Mouse (Mus musculus) limb, embryonic 14.5 days (tissue): ENCODE data around the gene Mapk12. TPM values are rescaled to one million over a fixed set of nuclear protein-coding genes. Genes with fewer than 3 reads are reported as not detected.

ENCODE experiments used
- ATAC-seq: fragments of 200-750 bp; cut with Nextera tagmentation; 2 replicates; pipeline ENCODE4 v1.8.0; 2017; ENCODE audit warnings: low read depth, moderate number of reproducible peaks, moderate TSS enrichment; ENCODE audit not compliant: low FRiP score
- DNase-seq: peaks from one replicate; pipeline ENCODE4 v3.0.0-alpha.2; 2015; ENCODE audit warnings: low spot score
- H3K27ac ChIP-seq: fragments of 300-500 bp; sonication (generic); replicated peaks from 2 replicates; pipeline ENCODE4 v1.5.1; 2014; ENCODE audit warnings: low read depth, mild to moderate bottlenecking, low read length, moderate library complexity, mixed read lengths
- H3K27me3 ChIP-seq: fragments of 300-500 bp; sonication (generic); 2 replicates; pipeline ENCODE4 v1.6.1; 2014; ENCODE audit warnings: low read length, mixed read lengths; ENCODE audit not compliant: control insufficient read depth, insufficient read depth
- H3K36me3 ChIP-seq: fragments of 300-500 bp; sonication (generic); 2 replicates; pipeline ENCODE4 v1.6.1; 2014; ENCODE audit warnings: mild to moderate bottlenecking, low read length, moderate library complexity, mixed read lengths; ENCODE audit not compliant: control insufficient read depth, insufficient read depth
- H3K4me1 ChIP-seq: fragments of 300-500 bp; sonication (generic); 2 replicates; pipeline ENCODE4 v1.6.1; 2014; ENCODE audit warnings: antibody characterized with exemption, low read length, mixed read lengths; ENCODE audit not compliant: control insufficient read depth, insufficient read depth
- H3K4me2 ChIP-seq: fragments of 300-500 bp; sonication (generic); replicated peaks from 2 replicates; pipeline ENCODE4 v1.6.1; 2014; ENCODE audit warnings: low read depth, mild to moderate bottlenecking, low read length, moderate library complexity; ENCODE audit not compliant: severe bottlenecking
- H3K4me3 ChIP-seq: fragments of 300-500 bp; sonication (generic); replicated peaks from 2 replicates; pipeline ENCODE4 v1.5.1; 2014; ENCODE audit warnings: low read length
- H3K9ac ChIP-seq: fragments of 300-500 bp; sonication (generic); 2 replicates; pipeline ENCODE4 v1.6.1; 2014; ENCODE audit warnings: mild to moderate bottlenecking, low read depth, low read length, moderate library complexity; ENCODE audit not compliant: severe bottlenecking
- H3K9me3 ChIP-seq: fragments of 300-500 bp; sonication (generic); 2 replicates; pipeline ENCODE4 v1.6.1; 2016; ENCODE audit warnings: low read length; ENCODE audit not compliant: control insufficient read depth
- POLR2A ChIP-seq: fragments of 200-500 bp; IDR thresholded peaks from 2 replicates; pipeline ENCODE4 v1.8.0; 2012; ENCODE audit warnings: inconsistent platforms, mild to moderate bottlenecking, moderate library complexity, borderline replicate concordance; ENCODE audit not compliant: insufficient read depth, insufficient read length; ENCODE audit errors: extremely low read depth
- WGBS: fragments of 180-500 bp; shearing (Covaris S2); extraction: QIAGEN DNeasy Blood & Tissue Kit; methylation state at CpG from one replicate; pipeline ENCODE4 v1.1.7; 2014; 5-methylcytosine and 5-hydroxymethylcytosine counted together
- polyA plus RNA-seq, 2 experiments: library from polyadenylated mRNA; depleted of rRNA in 1 of 2; stranded (reverse) in 1 of 2; unstranded in 1 of 2; fragments of >200 nt; fragmentation: Nextera tagmentation in 1 of 2; extraction: Ambion mirVana in 1 of 2; gene quantifications; 2 replicates each; pipeline versions ENCODE4 v1.2.1 to v1.2.3; 2012 to 2014

Gene Mapk12
- polyA plus RNA-seq, 2 experiments: 8.3 to 14.9 TPM

DNA sequence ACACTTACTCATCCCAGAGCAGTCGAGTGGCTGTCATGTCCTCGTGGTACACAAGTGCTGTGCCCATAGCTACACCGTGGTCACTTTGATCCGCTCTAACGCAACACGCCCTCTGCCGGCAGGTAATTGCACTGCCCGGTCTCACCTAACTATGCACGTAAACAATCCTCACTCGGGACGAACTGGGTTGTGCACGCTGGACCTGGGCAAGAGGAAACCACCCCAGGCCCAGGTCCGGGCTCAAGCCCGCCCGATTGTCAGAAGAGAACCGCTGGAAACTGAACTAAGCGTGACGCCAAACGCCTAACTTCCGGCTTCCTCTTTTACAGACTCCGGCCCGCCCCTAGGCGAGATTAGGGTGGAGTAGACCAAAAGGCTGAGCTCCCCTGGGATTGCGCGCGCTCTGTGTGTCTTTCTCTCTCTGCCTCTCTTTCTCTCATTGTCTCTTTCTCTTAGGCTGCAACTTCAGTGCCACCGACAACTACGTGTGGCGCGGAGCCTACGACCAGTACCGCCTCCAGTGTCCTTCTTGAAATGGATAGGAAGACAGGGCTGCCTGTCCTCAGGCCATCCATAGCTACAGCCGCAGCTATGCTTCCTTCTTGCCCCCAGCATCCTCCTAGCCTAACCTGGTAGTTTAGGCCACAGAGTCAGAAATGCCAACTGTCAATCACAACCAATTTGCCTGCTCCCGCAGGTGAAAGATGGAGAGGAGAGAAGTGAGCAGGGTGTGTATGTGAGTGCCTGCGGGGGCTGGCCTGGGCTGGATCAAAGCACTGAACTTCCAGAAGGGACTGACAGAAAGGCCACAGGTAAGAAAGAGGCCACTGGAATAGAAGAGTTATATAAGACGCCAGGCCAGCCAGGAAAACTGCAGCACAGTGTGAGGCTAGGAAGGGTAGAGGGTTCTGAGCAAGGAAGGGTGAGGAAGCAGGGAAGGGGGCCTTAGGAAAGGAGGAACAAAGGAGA lies 11.8 kb downstream of the Mapk12 start, which contains the start of gene Hdac10:
Gene Hdac10, minus strand, starts transcription at position 319 of the 969 bp plus-strand sequence.
- H3K4me3 ChIP-seq: peak within 1 kb of the TSS; percentile 57
- H3K4me2 ChIP-seq: peak within 1 kb of the TSS; percentile 91
- no peaks in the 10 kb centered on the region for H3K9me3 ChIP-seq
- H3K27me3 ChIP-seq: no peaks in the 10 kb centered on the region
- H3K4me1 ChIP-seq: peaks cover 14% of the 10 kb centered on the region
- WGBS: 3% methylated on average over 36 of the region's 36 CpGs
- ATAC-seq: peak; percentile 88
- TF ChIP-seq POLR2A: peak; percentile 70; the same call in 1 of the 2 replicates
- H3K9ac ChIP-seq: peak within 1 kb of the TSS; percentile 65
- H3K36me3 ChIP-seq: no peaks in the 10 kb centered on the region; the same call in 1 of the 2 replicates
- peak within 1 kb of the TSS; percentile 53; the same call in 1 of the 2 replicates for H3K27ac ChIP-seq
- peak; percentile 82 for DNase-seq

GRCm38 (mm10) chr15:89127364-89127940 lies 13.1 kb downstream of the Mapk12 start:
- WGBS: 85% methylated on average over 8 of the region's 8 CpGs
- no peaks in the 10 kb centered on the region for H3K27me3 ChIP-seq
- ATAC-seq (no peak), DNase-seq (no peak)
- H3K9ac ChIP-seq: peak overlapping the region; percentile 65; the same call in 1 of the 2 replicates
- no peaks in the 10 kb centered on the region; the same call in 1 of the 2 replicates for H3K36me3 ChIP-seq
- no peaks in the 10 kb centered on the region for H3K9me3 ChIP-seq
- H3K27ac ChIP-seq: no peak overlapping the region
- H3K4me2 ChIP-seq: peak overlapping the region; percentile 91
- no peak for TF ChIP-seq POLR2A
- peak overlapping the region; percentile 57 for H3K4me3 ChIP-seq
- H3K4me1 ChIP-seq: peaks cover 16% of the 10 kb centered on the region

GRCm38 (mm10) chr15:89126622-89127021 lies 13.9 kb downstream of the Mapk12 start:
- DNase-seq (no peak), ATAC-seq (no peak)
- Histone ChIP-seq H3K27me3 (no peaks in the 10 kb centered on the region), H3K4me1 (peaks cover 24% of the 10 kb centered on the region), H3K9me3 (no peaks in the 10 kb centered on the region), H3K4me3 (no peak overlapping the region), H3K27ac (no peak overlapping the region), H3K9ac (no peak overlapping the region), H3K36me3 (no peaks in the 10 kb centered on the region; the same call in 1 of the 2 replicates), H3K4me2 (no peak overlapping the region)
- WGBS: 92% methylated on average over 8 of the region's 8 CpGs
- TF ChIP-seq POLR2A: no peak

GRCm38 (mm10) chr15:89125351-89125750 lies 15.2 kb downstream of the Mapk12 start:
- no peak overlapping the region for H3K9ac ChIP-seq
- no peak for TF ChIP-seq POLR2A
- H3K9me3 ChIP-seq: no peaks in the 10 kb centered on the region
- no peak for DNase-seq
- H3K4me1 ChIP-seq: peaks cover 32% of the 10 kb centered on the region
- H3K27me3 ChIP-seq: no peaks in the 10 kb centered on the region
- WGBS: 90% methylated on average over 9 of the region's 9 CpGs
- H3K4me3 ChIP-seq: no peak overlapping the region
- ATAC-seq: no peak
- no peak overlapping the region for H3K27ac ChIP-seq
- H3K4me2 ChIP-seq: no peak overlapping the region
- H3K36me3 ChIP-seq: peaks cover 4% of the 10 kb centered on the region; the same call in 1 of the 2 replicates

GRCm38 (mm10) chr15:89124312-89124711 lies 16.2 kb downstream of the Mapk12 start:
- H3K9ac ChIP-seq: no peak overlapping the region
- H3K4me2 ChIP-seq: no peak overlapping the region
- H3K4me1 ChIP-seq: peaks cover 34% of the 10 kb centered on the region

More at GRCm38 (mm10) chr15:89124312-89124711, 16.2 kb downstream of the Mapk12 start:
- no peak for ATAC-seq
- no peaks in the 10 kb centered on the region for H3K27me3 ChIP-seq
- DNase-seq: no peak
- TF ChIP-seq POLR2A: no peak
- H3K36me3 ChIP-seq: peaks cover 12% of the 10 kb centered on the region; the same call in 1 of the 2 replicates
- 0 out of 2 replicates have a peak overlapping the region, but pooled peaks have one; percentile 83 for H3K4me3 ChIP-seq
- 86% methylated on average over 3 of the region's 3 CpGs for WGBS
- no peak overlapping the region for H3K27ac ChIP-seq
- H3K9me3 ChIP-seq: no peaks in the 10 kb centered on the region
